Mouse (Mus musculus) ES-E14 (cell line): ENCODE results near the gene Dgcr6. TPM values are rescaled to one million over a fixed set of nuclear protein-coding genes. Genes with fewer than 3 reads are reported as not detected.

Source experiments
- DNase-seq: peaks from one replicate; pipeline ENCODE4 v3.0.0-alpha.2; 2013; ENCODE audit warnings: low read depth, low spot score
- H3K27ac ChIP-seq: 2 replicates; pipeline ENCODE4 v1.5.1; 2012; ENCODE audit warnings: low read depth, mild to moderate bottlenecking, low read length, moderate library complexity, mixed read lengths; ENCODE audit not compliant: poor library complexity, insufficient read depth, severe bottlenecking
- H3K36me3 ChIP-seq: 2 replicates; pipeline ENCODE4 v1.6.1; 2012; ENCODE audit warnings: mild to moderate bottlenecking, low read length, moderate library complexity, mixed read lengths; ENCODE audit not compliant: control insufficient read depth, poor library complexity, insufficient read depth, severe bottlenecking
- H3K4me1 ChIP-seq, 2 experiments: fragments of 150-350 bp in 1 of 2; sonication (generic) in 1 of 2; 2 replicates each; pipeline ENCODE4 v1.6.1; 2012; ENCODE audit warnings: low read length in 2 of 2, mild to moderate bottlenecking in 1 of 2, mixed read lengths in 1 of 2; ENCODE audit not compliant: control insufficient read depth in 2 of 2, insufficient read depth in 2 of 2, poor library complexity in 1 of 2
- H3K4me3 ChIP-seq, 2 experiments: fragments of 150-350 bp in 1 of 2; sonication (generic) in 1 of 2; 2 replicates each; pipeline ENCODE4 v1.5.1; 2012; ENCODE audit warnings: low read length in 2 of 2, low read depth in 1 of 2, mild to moderate bottlenecking in 1 of 2, mixed read lengths in 1 of 2; ENCODE audit not compliant: insufficient read depth in 1 of 2, poor library complexity in 1 of 2, severe bottlenecking in 1 of 2
- H3K9ac ChIP-seq: 2 replicates; pipeline ENCODE4 v1.6.1; 2012; ENCODE audit warnings: low read depth, mild to moderate bottlenecking, low read length, mixed read lengths; ENCODE audit not compliant: poor library complexity, insufficient read depth, severe bottlenecking
- H3K9me3 ChIP-seq: fragments of 150-350 bp; sonication (generic); 2 replicates; pipeline ENCODE4 v1.6.1; 2012; ENCODE audit warnings: low read depth, mild to moderate bottlenecking, low read length; ENCODE audit not compliant: control insufficient read depth, insufficient read depth
- CHD2 ChIP-seq: IDR thresholded peaks from 2 replicates; pipeline ENCODE4 v1.6.1; 2014; ENCODE audit warnings: mild to moderate bottlenecking, low read depth, low read length, inconsistent platforms
- HCFC1 ChIP-seq: IDR thresholded peaks from 2 replicates; pipeline ENCODE4 v1.6.1; 2012; ENCODE audit warnings: low read length, inconsistent platforms, borderline replicate concordance; ENCODE audit not compliant: insufficient read depth
- MAFK ChIP-seq: IDR thresholded peaks from 2 replicates; pipeline ENCODE4 v1.6.1; 2014; ENCODE audit warnings: mild to moderate bottlenecking, low read depth, low read length, inconsistent platforms; ENCODE audit not compliant: insufficient read depth
- ZC3H11A ChIP-seq: IDR thresholded peaks from 2 replicates; pipeline ENCODE4 v1.6.1; 2012; ENCODE audit warnings: low read depth, mild to moderate bottlenecking, inconsistent platforms, low read length, borderline replicate concordance
- ZNF384 ChIP-seq: IDR thresholded peaks from 2 replicates; pipeline ENCODE4 v1.6.1; 2012; ENCODE audit warnings: low read depth, low read length, inconsistent platforms
- in situ Hi-C, 2 experiments: fragments of 600-800 bp; cut with MboI; formaldehyde crosslinking; loops; one replicate each; pipeline ENCODE4 v1.15.1; 2025; ENCODE audit warnings: low sequenced_read_pairs in 2 of 2, inconsistent platforms in 1 of 2; ENCODE audit not compliant: unreplicated experiment in 2 of 2
- total RNA-seq: library from RNA; depleted of rRNA; stranded (reverse); fragments of 300-350 nt; gene quantifications from 2 replicates; pipeline ENCODE4 v1.2.3, GENCODE M21; 2012

The Dgcr6 gene
- total RNA-seq, 1 experiment: 30.9 TPM

GRCm38 (mm10) chr16:18078314-18079015 is 25.8 kb downstream of the Dgcr6 start:
- H3K4me1 ChIP-seq: peaks cover 0 to 4% of the 10 kb centered on the region in 2 experiments; a peak in 1 of 4 replicates
- no peak for DNase-seq
- in situ Hi-C loops: no loop called here
- H3K27ac ChIP-seq: no peak overlapping the region
- H3K36me3 ChIP-seq: peaks cover 30% of the 10 kb centered on the region; the same call in 1 of the 2 replicates
- H3K4me3 ChIP-seq: no peak overlapping the region
- H3K9me3 ChIP-seq: no peaks in the 10 kb centered on the region
- H3K9ac ChIP-seq: no peak overlapping the region
- TF ChIP-seq HCFC1: no peak
- no peak for TF ChIP-seq ZC3H11A
- no peak for TF ChIP-seq CHD2
- no peak for TF ChIP-seq MAFK
- TF ChIP-seq ZNF384: no peak

- H3K36me3 ChIP-seq: peaks cover 29% of the 10 kb centered on the region; the same call in 1 of the 2 replicates
- no peak overlapping the region for H3K4me3 ChIP-seq
- no peak for DNase-seq
- no peak overlapping the region for H3K27ac ChIP-seq
- H3K4me1 ChIP-seq: peaks cover 0 to 7% of the 10 kb centered on the region in 2 experiments; a peak in 1 of 4 replicates
- no peaks in the 10 kb centered on the region for H3K9me3 ChIP-seq
- no peak for TF ChIP-seq CHD2
- TF ChIP-seq MAFK: no peak
- no peak for TF ChIP-seq ZC3H11A
- no peak for TF ChIP-seq HCFC1
- TF ChIP-seq ZNF384: no peak
- in situ Hi-C loops: no loop called here
- no peak overlapping the region for H3K9ac ChIP-seq
These were observed 26.6 kb downstream of the Dgcr6 start for GRCm38 (mm10) chr16:18079300-18079699.

- in situ Hi-C loops: no loop called here
- Histone ChIP-seq H3K9me3 (no peaks in the 10 kb centered on the region), H3K9ac (no peak overlapping the region), H3K27ac (no peak overlapping the region), H3K36me3 (peaks cover 27% of the 10 kb centered on the region; the same call in 1 of the 2 replicates), H3K4me1 (peaks cover 0 to 9% of the 10 kb centered on the region in 2 experiments; a peak in 1 of 4 replicates), H3K4me3 (no peak overlapping the region)
- DNase-seq: no peak
- TF ChIP-seq HCFC1: no peak
- TF ChIP-seq ZC3H11A: no peak
- TF ChIP-seq CHD2: no peak
- TF ChIP-seq MAFK: no peak
- TF ChIP-seq ZNF384: no peak
These were observed 27.5 kb downstream of the Dgcr6 start for GRCm38 (mm10) chr16:18080171-18080570.

- in situ Hi-C loops: no loop called here
- no peak for DNase-seq
- no peak for TF ChIP-seq HCFC1
- TF ChIP-seq MAFK: no peak
- no peak for TF ChIP-seq ZNF384
- TF ChIP-seq ZC3H11A: no peak
- TF ChIP-seq CHD2: no peak
These were observed 28.6 kb downstream of the Dgcr6 start for GRCm38 (mm10) chr16:18081149-18081827.

More at GRCm38 (mm10) chr16:18081149-18081827, 28.6 kb downstream of the Dgcr6 start:
- no peak overlapping the region for H3K4me3 ChIP-seq
- peaks cover 27% of the 10 kb centered on the region; the same call in 1 of the 2 replicates for H3K36me3 ChIP-seq
- peaks cover 0 to 11% of the 10 kb centered on the region in 2 experiments; a peak in 1 of 4 replicates for H3K4me1 ChIP-seq
- no peak overlapping the region for H3K27ac ChIP-seq
- no peaks in the 10 kb centered on the region for H3K9me3 ChIP-seq
- H3K9ac ChIP-seq: no peak overlapping the region
